Comparison of ENCODE assay signal across 8 mouse cellular contexts in the genomic region with DNA sequence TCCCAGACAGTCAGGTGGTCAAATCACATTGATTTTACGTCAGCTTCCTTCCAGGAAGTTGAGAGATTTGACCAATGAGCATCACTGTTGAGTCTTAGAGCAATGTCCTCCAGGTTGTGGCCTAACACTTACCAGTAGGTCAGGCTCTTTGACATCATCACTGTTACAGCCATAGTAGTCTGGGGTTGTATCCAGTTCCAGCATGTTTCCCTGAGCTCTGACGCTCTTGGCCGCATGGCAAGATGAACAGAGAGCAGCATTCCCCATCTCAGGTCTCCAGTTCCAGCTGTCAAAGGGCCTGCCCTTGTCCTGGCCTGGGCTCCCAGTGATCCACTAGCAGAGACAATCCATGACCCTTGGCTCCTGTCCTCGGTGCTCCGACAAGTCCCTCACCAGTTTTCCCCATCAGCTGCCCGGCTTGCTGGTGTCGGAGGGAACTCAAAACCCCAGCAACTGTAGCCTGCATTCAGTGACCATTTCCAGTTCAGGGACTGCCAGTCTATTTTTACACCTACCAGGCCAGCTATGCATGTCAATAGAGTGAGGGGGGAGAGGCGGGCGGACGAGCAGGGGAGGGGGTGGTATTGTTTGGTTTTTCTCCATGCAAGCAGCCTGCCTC.
A peak's percentile ranks its signal among the peaks of the same experiment; 100 is the strongest.
DNase-seq lines count a peak whose midpoint lies in the region; ATAC-seq and TF ChIP-seq lines count a peak whose summit lies in the region.

No protein-coding gene starts in this region.

- H3K9me3 ChIP-seq in forebrain, embryonic 15.5 days, result no peaks in the 10 kb centered on the region
- no peaks in the 10 kb centered on the region for H3K9me3 ChIP-seq in hindbrain, embryonic 10.5 days

- no peaks in the 10 kb centered on the region for H3K79me2 ChIP-seq in liver, adult 2 months (ENCODE audit: control insufficient read depth, insufficient read depth, low read length)

- H3K4me1 ChIP-seq in forebrain, embryonic 15.5 days, result peaks cover 12% of the 10 kb centered on the region
- H3K4me1 ChIP-seq in hindbrain, embryonic 10.5 days (replicated peaks), result peaks cover 21% of the 10 kb centered on the region
- H3K4me1 ChIP-seq in liver, adult 2 months (ENCODE audit: control insufficient read depth, insufficient read depth, low read length), result peaks cover 15% of the 10 kb centered on the region; the same call in 1 of the 2 replicates

- peak; percentile 37; the same call in 1 of the 2 replicates for ATAC-seq in forebrain, embryonic 15.5 days (replicated peaks)

- no peaks in the 10 kb centered on the region for H3K36me3 ChIP-seq in forebrain, embryonic 15.5 days
- no peaks in the 10 kb centered on the region for H3K36me3 ChIP-seq in hindbrain, embryonic 10.5 days
- no peaks in the 10 kb centered on the region for H3K36me3 ChIP-seq in liver, adult 2 months (ENCODE audit: control insufficient read depth, insufficient read depth, low read length)

- peak; percentile 45 for DNase-seq in ZHBTc4 (ENCODE audit: low read depth, low spot score)
- DNase-seq in hindbrain, embryonic 10.5 days (ENCODE audit: low spot score), result peak; percentile 35
- peak; percentile 91 for DNase-seq in liver, adult 2 months (ENCODE audit: extremely low read depth, low read depth, low spot score)
- no peak for DNase-seq in frontal cortex, postnatal 10 days (ENCODE audit: low spot score in 2 of 2)
- no peak for DNase-seq in spleen, postnatal 4 days (ENCODE audit: low spot score in 2 of 2)
- DNase-seq in layer of hippocampus, adult 9-10 months (ENCODE audit: low spot score), result no peak
- DNase-seq in cerebellum, adult 9-11 months, result no peak

- H3K27ac ChIP-seq in forebrain, embryonic 15.5 days (replicated peaks), result no peak overlapping the region
- peak overlapping the region; percentile 68 for H3K27ac ChIP-seq in hindbrain, embryonic 10.5 days
- H3K27ac ChIP-seq in liver, adult 2 months (replicated peaks; ENCODE audit: insufficient read depth, low read depth, low read length), result peak overlapping the region; percentile 54

- H3K4me3 ChIP-seq in forebrain, embryonic 15.5 days, result no peak overlapping the region
- H3K4me3 ChIP-seq in hindbrain, embryonic 10.5 days, result no peak overlapping the region; the same call in 1 of the 2 replicates
- H3K4me3 ChIP-seq in liver, adult 2 months (ENCODE audit: insufficient read depth, low read depth, low read length), result no peak overlapping the region

- H3K4me2 ChIP-seq in forebrain, embryonic 15.5 days (replicated peaks), result no peak overlapping the region

- TF ChIP-seq POLR2A in liver, adult 2 months (IDR thresholded peaks at IDR 0.05; ENCODE audit: extremely low read depth, insufficient read depth, low read length), result no peak

- no peak overlapping the region for H3K9ac ChIP-seq in forebrain, embryonic 15.5 days (replicated peaks)
- H3K9ac ChIP-seq in liver, adult 2 months (ENCODE audit: low read depth, low read length), result no peak overlapping the region

- TF ChIP-seq CTCF in liver, adult 2 months (IDR thresholded peaks at IDR 0.05; ENCODE audit: low read depth, low read length), result no peak

- 41% methylated on average over 10 of the region's 10 CpGs for WGBS in forebrain, embryonic 15.5 days
- 29% methylated on average over 10 of the region's 10 CpGs for WGBS in hindbrain, embryonic 10.5 days
- WGBS in liver, adult 2 months, result 25% methylated on average over 10 of the region's 10 CpGs

- no peaks in the 10 kb centered on the region for H3K27me3 ChIP-seq in forebrain, embryonic 15.5 days
- no peaks in the 10 kb centered on the region for H3K27me3 ChIP-seq in hindbrain, embryonic 10.5 days (ENCODE audit: insufficient read depth, poor library complexity, severe bottlenecking)
- no peaks in the 10 kb centered on the region for H3K27me3 ChIP-seq in liver, adult 2 months (ENCODE audit: control insufficient read depth, insufficient read depth, low read length)

Comparison
In these comparisons a context has a peak if more than half of its experiments do, and no peak if none do; other contexts are left out.
1. DNase-seq: peak in ZHBTc4 (single experiment), hindbrain, embryonic 10.5 days (single experiment) and liver, adult 2 months (single experiment); none in frontal cortex, postnatal 10 days (0 of 2), spleen, postnatal 4 days (0 of 2), layer of hippocampus, adult 9-10 months (single experiment) and cerebellum, adult 9-11 months (single experiment).